Mouse (Mus musculus): ENCODE measurements around the gene Arhgap22. TPM values are rescaled to one million over a fixed set of nuclear protein-coding genes. Genes with fewer than 3 reads are reported as not detected.

Arhgap22 gene
- polyA plus RNA-seq, 1 experiment = 39.5 TPM

DNA sequence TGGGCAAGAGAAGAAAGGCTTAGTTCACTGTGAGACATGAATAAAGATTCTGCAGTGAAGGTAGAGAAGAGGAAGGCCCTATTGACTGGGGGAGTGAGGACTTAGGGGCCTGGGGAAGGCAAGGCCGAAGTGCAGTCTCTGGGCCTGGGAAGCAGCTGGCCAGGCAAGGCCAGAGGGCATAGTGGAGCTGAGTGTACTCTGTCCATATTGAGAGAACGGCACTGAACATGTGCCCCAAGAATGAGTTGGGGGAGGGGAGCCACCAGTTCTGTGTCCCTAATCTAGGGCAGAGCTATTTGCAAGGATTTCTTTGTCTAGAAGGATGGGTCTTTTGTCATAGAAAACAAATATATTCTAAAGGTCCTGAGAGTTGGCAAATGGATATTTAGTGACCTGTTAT lies 86.8 kb downstream of the Arhgap22 start:
- TF ChIP-seq POLR2A (IDR thresholded peaks at IDR 0.05; ENCODE audit: borderline replicate concordance, low read depth, low read length) (no peak), CTCF (IDR thresholded peaks at IDR 0.05; ENCODE audit: low read depth, low read length) (no peak)

DNA sequence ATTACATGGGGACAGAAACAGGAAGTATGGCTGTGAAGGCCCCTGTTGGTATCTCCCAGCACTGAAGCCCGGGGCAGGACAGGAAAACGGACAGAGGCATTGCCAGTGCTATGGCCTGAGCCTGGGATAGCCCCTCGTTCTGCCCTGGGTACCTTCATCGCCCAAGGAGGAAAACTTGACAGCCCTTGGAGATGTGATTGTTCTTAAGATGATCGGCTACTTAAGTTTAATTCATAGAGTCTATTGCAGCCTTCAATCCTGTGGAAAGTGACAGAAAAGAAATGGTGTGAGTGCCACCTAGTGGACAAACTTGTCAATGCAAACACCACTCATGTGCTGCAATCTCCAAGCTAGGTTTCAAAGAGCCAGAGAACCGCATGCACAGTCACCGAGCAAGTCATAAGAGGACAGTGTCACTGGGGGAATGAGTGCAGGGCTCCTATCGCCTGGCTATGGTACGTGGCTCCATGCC lies 89.6 kb downstream of the Arhgap22 start:
- H3K27ac ChIP-seq (ENCODE audit: insufficient read depth, low read depth, low read length) = no peak overlapping the region
- H3K4me1 ChIP-seq (ENCODE audit: control insufficient read depth, insufficient read depth, low read length) = peaks cover 5% of the 10 kb centered on the region; the same call in 1 of the 2 replicates
- no peak overlapping the region for H3K4me3 ChIP-seq (ENCODE audit: insufficient read depth, low read length)
- TF ChIP-seq POLR2A (IDR thresholded peaks at IDR 0.05; ENCODE audit: borderline replicate concordance, low read depth, low read length) (no peak), CTCF (IDR thresholded peaks at IDR 0.05; ENCODE audit: low read depth, low read length) (peak; percentile 77)

More for the DNA sequence above, 86.8 kb downstream of the Arhgap22 start:
- no peak overlapping the region for H3K4me3 ChIP-seq (ENCODE audit: insufficient read depth, low read length)
- H3K27ac ChIP-seq (ENCODE audit: insufficient read depth, low read depth, low read length) = no peak overlapping the region
- H3K4me1 ChIP-seq (ENCODE audit: control insufficient read depth, insufficient read depth, low read length) = peaks cover 5% of the 10 kb centered on the region; the same call in 1 of the 2 replicates

DNA sequence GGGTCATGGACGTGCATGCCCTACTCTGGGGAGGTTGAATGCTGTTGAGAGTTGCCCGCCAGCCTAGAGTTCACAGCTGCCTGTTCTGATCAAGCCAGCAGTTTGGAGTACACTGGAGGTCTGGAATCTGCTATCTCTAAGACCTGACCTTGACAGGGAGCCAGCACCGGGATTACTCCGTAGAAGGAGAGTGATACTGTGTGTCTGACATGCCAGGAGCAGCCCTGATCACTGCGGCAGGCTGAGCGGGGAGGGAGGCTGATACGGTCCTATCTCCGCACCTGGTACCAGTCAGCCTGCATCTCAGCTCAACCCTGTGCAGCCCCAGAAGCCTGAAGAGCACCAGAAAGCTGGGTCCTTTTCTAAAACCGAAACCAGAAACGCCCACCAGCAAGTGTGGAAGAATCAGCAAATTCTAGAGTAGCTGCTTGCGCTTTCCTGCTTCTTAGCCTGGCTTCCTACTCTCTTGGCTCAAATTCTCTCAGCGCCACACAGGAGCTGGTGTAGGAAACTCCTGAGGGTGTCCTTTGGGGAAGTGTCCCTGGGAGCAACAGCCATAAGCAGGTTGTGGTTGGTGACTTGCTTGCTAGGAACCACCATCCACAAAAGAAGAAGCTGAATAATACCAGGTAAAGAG lies 91.9 kb downstream of the Arhgap22 start:
- no peak overlapping the region for H3K4me3 ChIP-seq (ENCODE audit: insufficient read depth, low read length)
- H3K27ac ChIP-seq (ENCODE audit: insufficient read depth, low read depth, low read length) = no peak overlapping the region
- peaks cover 17% of the 10 kb centered on the region for H3K4me1 ChIP-seq (ENCODE audit: control insufficient read depth, insufficient read depth, low read length)
- TF ChIP-seq POLR2A (IDR thresholded peaks at IDR 0.05; ENCODE audit: borderline replicate concordance, low read depth, low read length) (no peak), CTCF (IDR thresholded peaks at IDR 0.05; ENCODE audit: low read depth, low read length) (no peak)

DNA sequence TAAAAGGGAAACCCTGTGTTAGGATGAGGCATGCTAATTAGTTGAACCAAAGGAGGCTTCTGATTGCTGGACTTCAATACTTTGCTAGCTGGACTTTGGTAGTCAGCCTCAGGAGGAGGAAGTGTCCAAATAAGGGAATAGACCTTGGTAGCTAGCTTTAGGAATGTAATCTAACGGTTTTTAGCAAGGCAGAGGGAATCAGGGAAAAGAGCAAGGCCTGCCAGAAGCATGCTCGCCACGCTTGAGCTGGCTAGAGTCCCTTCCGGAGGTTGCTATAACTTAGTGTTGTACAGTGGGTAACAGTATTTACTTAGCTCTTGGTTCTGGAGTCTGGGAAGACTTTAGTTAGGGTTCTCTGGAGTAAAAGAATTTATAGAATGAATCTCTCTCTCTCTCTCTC lies 96.9 kb downstream of the Arhgap22 start:
- H3K4me1 ChIP-seq (ENCODE audit: control insufficient read depth, insufficient read depth, low read length) = peaks cover 13% of the 10 kb centered on the region
- TF ChIP-seq POLR2A (IDR thresholded peaks at IDR 0.05; ENCODE audit: borderline replicate concordance, low read depth, low read length) (no peak), CTCF (IDR thresholded peaks at IDR 0.05; ENCODE audit: low read depth, low read length) (no peak)
- no peak overlapping the region for H3K4me3 ChIP-seq (ENCODE audit: insufficient read depth, low read length)
- no peak overlapping the region for H3K27ac ChIP-seq (ENCODE audit: insufficient read depth, low read depth, low read length)

DNA sequence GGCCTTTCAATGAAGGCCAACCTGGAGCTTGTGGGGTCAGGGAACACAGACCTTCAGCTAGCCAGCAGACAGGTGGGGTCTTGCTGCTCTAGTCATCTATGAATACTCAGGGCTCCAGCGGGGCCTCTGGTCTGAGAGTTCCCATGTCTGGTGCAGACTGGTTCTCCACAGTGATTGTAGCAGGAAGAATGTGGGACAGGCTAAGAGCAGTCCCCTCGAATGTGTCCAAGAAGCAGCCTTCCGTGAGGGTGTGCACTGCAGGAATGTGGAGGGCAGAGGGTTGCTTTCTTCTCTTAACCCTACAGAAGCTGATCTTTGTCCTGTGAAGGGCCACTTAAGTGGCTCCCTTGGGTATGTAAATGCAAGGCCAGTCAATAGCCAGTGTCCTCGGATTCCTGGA lies 98.5 kb downstream of the Arhgap22 start:
- Histone ChIP-seq H3K27ac (ENCODE audit: insufficient read depth, low read depth, low read length) (no peak overlapping the region), H3K4me3 (ENCODE audit: insufficient read depth, low read length) (no peak overlapping the region), H3K4me1 (ENCODE audit: control insufficient read depth, insufficient read depth, low read length) (peaks cover 13% of the 10 kb centered on the region)
- no peak for TF ChIP-seq POLR2A (IDR thresholded peaks at IDR 0.05; ENCODE audit: borderline replicate concordance, low read depth, low read length)
- no peak for TF ChIP-seq CTCF (IDR thresholded peaks at IDR 0.05; ENCODE audit: low read depth, low read length)

DNA sequence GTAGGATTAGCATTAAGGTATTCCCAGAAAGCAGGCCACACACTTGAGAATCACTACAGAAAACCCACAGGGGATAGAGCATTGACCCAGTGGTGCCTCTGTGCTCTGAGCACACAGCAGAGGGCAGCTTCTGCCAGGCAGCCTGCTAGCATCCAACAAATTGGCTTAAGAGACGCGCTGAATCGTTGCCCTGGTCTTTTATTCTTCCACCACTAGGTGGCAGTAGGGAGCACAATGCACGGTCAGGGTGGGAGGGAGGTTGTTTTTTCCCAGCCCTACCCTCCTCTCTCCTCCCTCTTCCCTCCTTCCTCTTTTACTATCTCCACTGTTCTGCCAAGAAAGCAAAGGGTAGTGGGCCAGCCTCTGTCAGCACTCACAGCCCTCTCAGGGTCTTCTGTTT lies 99.8 kb downstream of the Arhgap22 start:
- no peak overlapping the region for H3K27ac ChIP-seq (ENCODE audit: insufficient read depth, low read depth, low read length)
- peak; percentile 71 for TF ChIP-seq CTCF (IDR thresholded peaks at IDR 0.05; ENCODE audit: low read depth, low read length)
- TF ChIP-seq POLR2A (IDR thresholded peaks at IDR 0.05; ENCODE audit: borderline replicate concordance, low read depth, low read length) = no peak
- H3K4me3 ChIP-seq (ENCODE audit: insufficient read depth, low read length) = no peak overlapping the region
- peaks cover 13% of the 10 kb centered on the region for H3K4me1 ChIP-seq (ENCODE audit: control insufficient read depth, insufficient read depth, low read length)

DNA sequence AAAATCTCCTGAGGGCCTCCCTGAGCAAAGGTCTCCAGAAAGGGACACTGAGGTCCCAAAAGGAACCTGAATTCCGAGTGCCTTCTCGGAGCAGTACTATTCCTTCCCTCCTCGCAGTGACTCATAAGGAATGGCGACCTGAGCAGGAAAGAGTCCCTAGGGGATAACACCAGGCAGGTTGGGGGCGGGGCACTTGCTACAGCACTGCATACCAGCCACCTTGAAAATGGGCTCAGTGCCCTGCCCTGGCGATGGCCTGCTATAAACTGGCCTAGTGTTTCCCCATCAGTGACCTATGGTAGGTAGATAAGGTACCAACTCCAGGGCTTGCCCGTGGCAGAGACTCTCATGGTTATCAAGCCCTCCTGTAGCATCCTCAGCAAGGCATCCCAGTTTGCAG lies 100.3 kb downstream of the Arhgap22 start:
- Histone ChIP-seq H3K4me3 (ENCODE audit: insufficient read depth, low read length) (no peak overlapping the region), H3K4me1 (ENCODE audit: control insufficient read depth, insufficient read depth, low read length) (peaks cover 13% of the 10 kb centered on the region), H3K27ac (ENCODE audit: insufficient read depth, low read depth, low read length) (no peak overlapping the region)
- TF ChIP-seq CTCF (IDR thresholded peaks at IDR 0.05; ENCODE audit: low read depth, low read length) (no peak), POLR2A (IDR thresholded peaks at IDR 0.05; ENCODE audit: borderline replicate concordance, low read depth, low read length) (no peak)

DNA sequence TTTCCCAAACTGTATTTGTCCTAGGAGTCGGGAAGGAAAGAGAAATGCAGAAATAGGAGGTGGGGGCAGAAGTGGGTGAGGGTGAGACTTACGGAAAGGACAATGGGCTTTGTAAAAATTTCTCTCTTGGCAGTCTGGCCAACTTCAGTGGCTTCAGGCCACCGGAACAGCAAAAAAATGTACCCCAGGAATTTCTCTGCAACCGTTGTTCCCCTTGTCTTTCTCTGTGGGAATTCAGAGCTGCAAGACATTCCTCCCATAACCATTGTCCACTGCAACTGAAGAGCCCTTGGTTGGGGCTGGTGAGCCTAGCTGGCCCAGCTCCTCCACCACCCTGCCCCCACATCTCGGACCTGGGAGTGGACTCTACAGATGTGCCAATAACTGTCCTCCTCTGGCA lies 101.3 kb downstream of the Arhgap22 start:
- H3K4me3 ChIP-seq (ENCODE audit: insufficient read depth, low read length) = no peak overlapping the region
- TF ChIP-seq POLR2A (IDR thresholded peaks at IDR 0.05; ENCODE audit: borderline replicate concordance, low read depth, low read length) = no peak
- no peak for TF ChIP-seq CTCF (IDR thresholded peaks at IDR 0.05; ENCODE audit: low read depth, low read length)
- peaks cover 7% of the 10 kb centered on the region for H3K4me1 ChIP-seq (ENCODE audit: control insufficient read depth, insufficient read depth, low read length)
- no peak overlapping the region for H3K27ac ChIP-seq (ENCODE audit: insufficient read depth, low read depth, low read length)

DNA sequence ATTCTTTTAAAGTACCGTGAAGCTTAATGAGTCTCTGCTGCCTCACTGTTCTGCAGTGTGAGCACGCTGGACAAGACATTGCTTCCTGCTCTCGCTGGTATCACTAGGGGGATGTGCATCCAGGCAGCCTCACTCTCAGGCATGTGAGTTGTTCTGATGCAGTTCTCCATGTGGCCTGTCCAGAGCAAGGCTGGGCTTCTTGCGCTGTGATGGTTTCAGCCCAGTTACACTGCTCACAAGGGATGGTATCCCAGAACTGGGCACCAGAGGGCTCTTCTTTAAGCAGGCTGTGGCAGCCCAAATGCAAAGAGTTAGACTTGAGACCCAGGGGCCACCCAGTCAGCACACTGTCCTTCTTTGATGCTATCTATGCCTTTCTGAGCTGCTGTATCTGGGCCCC lies 101.9 kb downstream of the Arhgap22 start:
- H3K4me1 ChIP-seq (ENCODE audit: control insufficient read depth, insufficient read depth, low read length) = peaks cover 4% of the 10 kb centered on the region; the same call in 1 of the 2 replicates
- no peak overlapping the region for H3K27ac ChIP-seq (ENCODE audit: insufficient read depth, low read depth, low read length)
- no peak overlapping the region for H3K4me3 ChIP-seq (ENCODE audit: insufficient read depth, low read length)
- TF ChIP-seq POLR2A (IDR thresholded peaks at IDR 0.05; ENCODE audit: borderline replicate concordance, low read depth, low read length) (no peak), CTCF (IDR thresholded peaks at IDR 0.05; ENCODE audit: low read depth, low read length) (0 out of 2 replicates have a peak, but pooled peaks have one; percentile 9)

DNA sequence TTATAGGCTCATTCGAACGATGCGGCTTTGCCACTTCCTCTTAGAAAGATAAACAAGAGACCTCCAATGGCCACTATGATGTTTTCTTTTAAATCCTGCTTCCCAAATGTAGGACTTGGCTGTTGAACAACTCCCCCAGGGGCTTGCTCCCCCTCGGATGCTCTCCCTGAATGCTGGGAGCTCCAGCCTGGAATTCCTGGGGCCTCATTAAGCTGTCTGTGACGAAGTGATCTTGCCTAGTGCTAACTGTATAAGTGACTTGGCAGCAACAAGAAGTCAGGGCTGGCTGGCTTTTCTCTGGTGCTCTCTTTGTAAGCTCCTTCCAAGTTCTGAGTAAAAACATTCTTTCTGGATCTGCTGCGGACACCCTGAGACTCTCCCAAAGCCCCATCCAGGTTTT lies 104.1 kb downstream of the Arhgap22 start:
- Histone ChIP-seq H3K4me3 (ENCODE audit: insufficient read depth, low read length) (no peak overlapping the region), H3K27ac (ENCODE audit: insufficient read depth, low read depth, low read length) (no peak overlapping the region), H3K4me1 (ENCODE audit: control insufficient read depth, insufficient read depth, low read length) (peaks cover 17% of the 10 kb centered on the region)
- TF ChIP-seq POLR2A (IDR thresholded peaks at IDR 0.05; ENCODE audit: borderline replicate concordance, low read depth, low read length) (no peak), CTCF (IDR thresholded peaks at IDR 0.05; ENCODE audit: low read depth, low read length) (no peak)
